Mouse (Mus musculus) lung, postnatal 10 days (tissue): ENCODE measurements at regions not wholly inside any gene's neighbourhood (a gene's known extent, or its start where the extent isn't known, plus 50 kb on each side); places are given as distances from the start of the nearest gene placed in this dataset.

Experiments used
- DNase-seq: peaks from one replicate; pipeline ENCODE4 v3.0.0; 2021

DNA sequence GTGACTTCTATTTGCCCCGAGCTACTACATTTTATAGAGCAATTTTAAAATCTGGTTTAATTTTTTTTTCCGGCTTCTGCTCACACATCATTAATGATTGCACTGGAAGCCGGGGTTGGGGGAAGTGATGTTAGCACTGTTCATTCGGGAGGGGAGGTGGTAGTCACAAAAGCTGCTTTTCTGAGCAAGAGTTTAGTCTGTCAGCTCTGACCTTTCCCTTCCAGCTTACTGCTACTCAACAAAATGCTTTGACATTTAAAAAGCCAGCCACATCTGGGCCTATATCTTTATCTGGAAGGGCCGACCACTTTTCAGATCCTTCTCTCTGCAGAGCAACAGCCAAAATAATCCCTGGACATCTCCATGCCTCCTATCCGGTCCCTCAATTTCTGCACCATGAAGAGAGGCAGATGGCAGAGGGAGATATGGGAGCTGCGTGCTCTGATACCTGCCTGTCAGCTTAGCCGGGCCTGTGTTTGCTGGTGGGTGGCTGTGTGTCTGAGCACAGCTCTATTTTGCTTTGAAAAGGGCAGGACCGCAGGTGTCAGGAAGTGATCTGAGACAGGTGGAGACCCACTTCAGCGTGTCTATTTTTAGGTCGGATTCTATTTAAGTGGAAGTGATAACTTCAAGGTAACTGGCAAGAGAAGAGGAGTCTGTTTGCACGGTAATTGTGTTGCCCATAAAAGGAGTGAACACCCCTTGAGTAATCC is 63.1 kb downstream of the Kcnf1 start:
- DNase-seq = no peak

DNA sequence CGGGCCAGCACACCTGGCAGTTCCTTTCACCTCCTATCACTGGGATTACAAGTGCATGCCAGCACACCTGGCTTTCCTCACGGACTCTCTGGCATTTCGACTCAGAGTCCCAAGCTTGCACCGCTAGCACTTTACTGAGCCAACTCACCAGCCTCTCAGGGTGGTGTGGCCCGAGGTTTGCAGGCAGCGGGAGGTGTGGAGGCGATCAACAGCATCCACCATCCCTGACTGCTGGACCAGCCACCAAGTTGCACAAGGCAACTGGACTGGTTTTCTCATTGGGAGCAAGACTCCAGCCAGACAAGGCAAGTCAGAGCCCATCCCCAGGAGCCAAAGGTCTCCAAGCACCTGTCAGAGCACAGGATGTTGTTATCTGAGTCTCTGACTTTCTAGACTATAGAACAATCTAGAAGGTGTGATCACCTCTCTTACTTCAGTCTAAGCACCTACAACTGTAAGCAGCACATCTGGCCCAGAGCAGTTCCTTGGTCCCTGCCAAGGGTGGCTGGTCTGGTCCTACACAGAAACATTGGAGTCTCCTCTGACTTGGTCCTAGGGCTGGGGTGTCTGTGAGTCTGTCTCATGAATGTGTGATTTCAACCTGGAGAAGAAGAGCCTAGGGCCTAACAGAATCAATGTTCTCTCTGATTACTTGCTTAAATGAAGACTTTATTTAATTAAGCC is 63.8 kb downstream of the Kcnf1 start:
- DNase-seq = no peak

DNA sequence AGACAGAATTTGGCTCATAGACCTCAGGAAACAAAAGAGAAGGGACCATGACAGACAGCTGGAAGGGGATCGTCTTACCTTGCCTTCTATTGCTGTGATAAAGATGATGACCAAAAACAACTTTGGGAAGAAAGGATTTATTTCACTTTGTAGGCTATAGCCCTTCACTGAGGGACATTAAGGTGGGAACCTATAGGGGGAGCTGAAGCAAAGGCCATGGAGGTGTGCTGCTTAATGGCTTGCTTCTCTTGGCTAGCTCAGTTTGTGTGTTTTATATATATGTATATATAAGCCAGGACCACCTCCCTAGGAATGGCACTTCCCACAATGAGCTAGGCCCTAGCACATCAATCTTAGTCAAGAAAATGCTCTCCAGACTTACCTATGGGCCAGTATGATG is 70.5 kb downstream of the Kcnf1 start:
- no peak for DNase-seq

DNA sequence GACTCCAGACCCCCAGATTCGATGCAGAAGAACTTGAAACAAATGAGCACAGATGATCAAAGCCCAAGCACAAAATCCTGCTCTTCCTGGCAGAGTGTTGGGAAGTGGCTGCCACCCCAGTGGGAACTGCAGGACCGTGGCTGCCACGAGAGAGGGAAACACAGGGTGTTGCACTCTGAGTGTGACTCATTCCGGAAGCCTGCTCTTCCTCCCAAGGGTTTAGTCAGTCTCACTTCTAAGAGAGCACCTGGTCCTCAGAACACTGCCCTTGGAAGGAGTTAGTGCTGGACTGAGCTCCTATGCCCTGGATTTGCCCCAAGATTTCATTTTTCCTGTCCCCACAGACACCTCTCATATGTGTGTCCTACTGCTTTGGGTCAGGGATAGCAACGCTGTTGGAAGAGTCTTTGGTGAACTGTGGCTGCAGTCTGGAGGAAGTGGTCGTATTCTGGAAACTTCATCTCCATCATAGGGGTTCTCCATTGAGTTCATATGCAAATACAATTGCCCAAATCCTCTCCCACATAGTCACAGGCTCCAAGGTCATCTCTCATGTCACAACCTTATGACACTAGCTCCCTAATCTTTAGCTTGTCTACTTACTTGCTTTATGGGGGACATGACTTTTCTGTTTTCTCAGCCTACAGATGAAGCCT is 71.5 kb downstream of the Kcnf1 start:
- DNase-seq = no peak

DNA sequence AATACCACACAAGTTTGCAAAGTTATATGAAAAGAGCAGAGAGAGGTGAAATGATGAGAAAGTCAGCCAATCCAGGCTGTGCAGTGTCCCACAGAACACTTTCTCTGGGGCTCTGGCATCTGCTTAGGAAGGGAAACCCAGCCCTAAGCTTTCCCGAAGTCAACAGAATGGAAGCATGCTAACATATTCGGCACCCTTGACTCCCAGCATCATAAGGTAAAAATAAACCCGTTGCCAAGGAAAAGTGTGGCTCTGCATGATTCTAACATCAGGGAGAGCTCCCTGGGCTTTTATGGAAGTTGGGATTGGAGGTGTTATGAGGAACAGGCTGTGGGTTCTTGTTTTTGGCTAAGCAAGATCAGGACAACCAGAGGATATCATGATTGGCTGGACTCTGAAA is 74.8 kb downstream of the Kcnf1 start:
- DNase-seq = no peak

DNA sequence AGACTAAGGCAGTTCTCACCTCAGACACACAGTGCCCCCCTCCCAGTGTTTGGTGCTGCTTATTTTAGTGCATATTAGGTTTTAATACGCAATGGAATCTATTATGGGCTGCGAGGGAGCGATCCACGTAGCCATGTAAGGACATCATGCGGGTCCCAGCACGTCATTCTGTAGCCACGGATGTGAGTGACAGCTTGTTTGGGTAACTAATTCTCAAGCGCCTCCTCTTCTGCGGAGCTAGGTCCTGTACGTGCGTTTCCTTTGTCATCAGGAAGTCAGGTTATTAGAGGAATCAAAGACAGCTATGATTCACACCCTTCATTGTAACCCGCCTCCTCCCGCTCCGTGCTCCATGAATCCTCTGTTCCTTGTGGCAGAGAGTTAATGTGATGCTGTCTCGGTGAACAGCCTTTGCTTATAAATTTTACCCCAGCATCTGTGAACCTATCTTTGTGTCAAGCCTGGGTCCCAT is 78.9 kb downstream of the Kcnf1 start:
- no peak for DNase-seq

DNA sequence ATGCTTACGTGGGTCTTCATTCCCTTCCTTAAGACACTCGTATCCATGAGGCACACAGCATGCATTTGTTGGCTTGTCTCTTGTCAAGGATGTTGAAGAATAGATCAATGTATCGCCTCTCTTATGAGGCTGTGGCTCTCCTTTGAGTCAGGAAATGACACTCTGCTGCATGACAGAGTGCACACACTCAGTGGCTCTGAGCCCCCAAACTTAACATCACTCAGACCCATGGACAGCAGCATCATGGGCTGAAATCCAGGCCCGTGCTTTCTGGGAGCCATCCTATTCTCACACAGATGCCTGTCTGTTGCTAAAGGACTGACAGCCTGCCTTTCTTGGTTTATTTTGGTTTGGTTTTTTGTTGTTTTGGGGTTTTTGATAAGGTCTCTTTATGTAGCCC is 81.9 kb downstream of the Kcnf1 start:
- DNase-seq = peak; percentile 43

DNA sequence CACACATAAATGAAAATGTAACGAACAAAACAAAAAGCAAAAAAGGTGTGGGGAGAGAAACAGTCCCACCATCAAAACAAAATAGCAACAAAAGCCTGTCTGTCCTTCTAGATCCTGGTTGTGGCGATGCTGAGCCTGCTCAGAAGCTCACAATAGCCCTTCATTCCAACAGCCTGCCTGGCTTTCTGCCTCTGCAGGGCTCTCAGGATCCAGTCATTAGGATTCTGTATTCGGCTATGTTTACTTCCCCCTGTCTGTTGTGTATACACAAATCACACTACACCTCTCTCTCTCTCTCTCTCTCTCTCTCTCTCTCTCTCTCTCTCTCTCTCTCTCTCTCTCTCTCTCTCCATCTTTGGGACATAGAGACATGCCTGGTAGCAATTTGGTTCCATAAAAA is 82.2 kb upstream of the 2410004P03Rik start:
- DNase-seq = peak; percentile 71

DNA sequence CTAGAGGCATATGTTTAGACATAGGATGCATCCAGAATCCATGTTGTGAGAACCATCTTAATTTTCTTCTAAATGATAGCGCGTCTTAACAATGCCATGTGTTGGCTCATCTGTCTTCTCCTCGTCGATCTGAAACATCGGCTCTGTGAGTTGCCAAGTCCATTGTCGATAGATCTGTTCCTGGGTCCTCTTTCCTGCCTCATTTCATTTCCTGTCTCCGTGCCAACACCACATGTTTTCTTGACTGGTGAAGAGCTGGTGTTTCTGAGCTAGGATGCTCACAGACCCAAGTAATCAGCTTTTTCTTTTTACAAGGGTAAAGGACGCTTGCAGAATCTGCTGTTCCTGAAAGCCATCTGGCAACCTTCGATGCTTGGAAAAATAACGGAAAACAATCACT is 79.5 kb upstream of the 2410004P03Rik start:
- no peak for DNase-seq

DNA sequence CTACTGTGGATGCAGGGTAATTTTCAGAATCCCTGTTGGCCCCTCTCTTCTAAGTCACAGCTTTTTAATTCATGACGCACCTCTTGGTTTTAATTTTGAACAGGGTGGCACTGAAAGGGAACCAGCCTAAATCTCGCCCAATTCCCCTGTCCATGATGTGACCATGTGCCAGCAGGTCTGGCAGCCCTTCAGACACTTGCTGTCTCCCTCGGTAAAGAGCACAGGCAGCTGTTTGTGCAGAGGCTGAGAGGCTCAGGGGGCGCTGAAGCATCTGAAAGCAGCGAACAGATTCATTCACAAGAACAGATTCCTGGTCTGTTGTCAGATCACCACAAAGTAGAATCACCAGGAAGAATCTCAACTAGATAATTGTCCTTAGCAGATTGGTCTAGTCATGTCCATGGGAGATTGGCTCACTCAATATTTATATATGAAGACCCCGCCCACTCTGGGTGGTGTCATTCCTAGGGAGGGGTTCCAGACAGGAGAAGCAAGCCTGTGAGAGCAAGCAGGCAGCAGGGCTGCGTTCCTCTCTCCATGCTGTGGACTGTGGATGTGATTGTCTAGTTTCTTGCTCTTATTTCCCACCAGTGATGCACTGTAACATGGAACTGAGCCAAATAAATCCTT is 78.3 kb upstream of the 2410004P03Rik start:
- DNase-seq = no peak

DNA sequence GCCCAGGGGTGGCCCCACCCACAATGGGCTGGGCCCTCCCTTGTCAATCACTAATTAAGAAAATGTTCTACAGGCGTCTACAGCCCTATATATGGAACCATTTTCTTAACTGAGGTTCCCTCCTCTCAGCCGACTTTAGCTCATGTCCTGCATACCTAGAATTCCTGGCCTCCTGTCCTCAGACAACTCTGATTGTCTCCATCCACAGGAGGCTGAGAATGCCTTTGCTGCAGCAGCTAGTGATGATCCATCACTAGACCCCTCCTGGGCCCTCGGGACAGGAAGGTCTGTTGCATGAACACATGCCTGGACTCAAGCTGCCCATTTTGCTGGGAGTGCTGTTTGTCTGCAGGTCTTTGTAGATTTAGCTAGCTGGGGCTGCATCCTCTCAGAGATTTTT is 75.9 kb upstream of the 2410004P03Rik start:
- no peak for DNase-seq

DNA sequence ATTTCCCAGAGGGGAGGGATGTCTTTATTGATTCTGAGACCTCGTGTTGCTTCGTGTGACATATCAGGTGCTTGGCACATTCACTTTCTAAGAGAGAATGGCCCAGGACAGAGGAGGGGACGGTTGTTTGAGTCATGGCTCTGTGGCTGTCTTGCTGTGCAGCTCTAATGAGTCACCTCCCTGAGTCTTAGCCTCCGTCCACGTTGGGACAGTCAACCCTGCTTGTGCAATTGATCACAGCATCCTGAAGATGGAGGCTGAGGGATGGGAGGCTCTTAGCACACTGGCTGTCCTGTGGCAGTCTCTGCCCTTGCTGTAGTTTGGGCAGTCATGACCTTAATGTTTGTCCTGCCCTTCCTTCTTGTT is 73.7 kb upstream of the 2410004P03Rik start:
- no peak for DNase-seq

DNA sequence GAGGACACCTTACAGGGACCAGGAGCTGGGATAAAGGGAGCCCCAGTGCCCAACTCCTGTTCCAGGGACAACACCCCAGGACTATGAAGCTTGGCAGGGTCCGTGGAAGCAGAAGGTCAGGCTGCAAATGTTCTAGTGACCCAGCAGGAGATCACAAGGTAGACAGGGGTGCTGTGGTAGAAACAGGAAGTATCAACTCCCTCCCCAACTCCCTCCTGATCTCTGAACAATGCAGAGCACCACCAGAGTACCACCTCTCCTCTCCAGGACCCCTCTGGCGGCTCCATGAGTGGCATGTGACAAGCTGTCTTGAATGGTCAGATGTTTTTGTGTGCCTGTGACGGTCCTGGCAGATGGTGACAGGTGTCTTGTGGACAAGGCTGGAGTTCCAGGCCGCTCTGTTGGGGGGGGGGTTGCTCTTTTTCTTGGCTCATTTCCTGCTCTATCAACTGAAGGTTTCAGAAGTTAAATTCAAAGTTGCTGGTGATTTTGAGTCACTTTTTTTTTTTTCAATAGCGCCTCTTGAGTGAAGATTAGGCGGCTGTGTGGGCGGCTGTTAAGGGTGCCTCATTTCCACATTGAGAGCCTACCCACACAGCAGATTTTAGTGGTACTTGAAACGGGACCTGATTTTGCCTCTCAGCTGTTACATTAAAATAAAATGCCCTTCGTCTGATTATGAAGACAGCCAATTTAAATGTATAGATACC is 73.1 kb upstream of the 2410004P03Rik start:
- DNase-seq = no peak

DNA sequence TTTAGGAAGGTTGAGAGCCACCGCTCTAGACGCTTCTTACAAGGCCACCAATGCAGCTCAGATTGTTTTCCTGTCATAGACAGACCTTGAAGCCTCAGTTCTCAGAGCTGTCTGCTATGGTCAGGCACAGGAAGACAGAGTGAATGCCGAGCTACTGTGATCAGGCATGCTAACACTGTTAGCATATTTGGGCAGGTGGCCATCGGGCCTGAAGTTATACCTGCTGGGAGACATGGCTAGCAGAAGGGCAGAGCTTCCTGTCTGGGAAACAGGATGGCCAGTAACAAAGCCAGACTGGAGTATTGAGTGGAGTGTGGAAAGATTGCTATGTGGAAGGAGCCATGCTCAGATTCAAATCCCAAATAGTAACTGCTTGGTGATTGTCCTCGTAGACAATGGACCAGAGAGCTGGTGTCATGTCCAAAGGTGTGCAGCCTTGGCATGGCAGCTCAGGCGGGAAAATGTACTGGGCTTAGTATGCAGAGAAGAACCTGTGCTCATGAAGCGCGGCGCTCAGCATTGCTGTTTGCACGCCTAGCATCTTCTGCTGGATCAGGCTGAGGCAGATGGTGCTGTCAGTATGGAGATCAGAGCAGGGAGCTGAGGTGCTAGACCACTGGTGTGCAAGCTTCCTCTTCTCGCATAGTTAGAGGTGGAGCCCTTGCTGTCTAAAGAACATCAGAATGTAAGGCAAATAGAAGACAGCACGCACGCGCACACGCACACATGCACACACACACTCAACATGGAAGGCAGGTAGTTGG is 60.3 kb upstream of the 2410004P03Rik start:
- DNase-seq = no peak

DNA sequence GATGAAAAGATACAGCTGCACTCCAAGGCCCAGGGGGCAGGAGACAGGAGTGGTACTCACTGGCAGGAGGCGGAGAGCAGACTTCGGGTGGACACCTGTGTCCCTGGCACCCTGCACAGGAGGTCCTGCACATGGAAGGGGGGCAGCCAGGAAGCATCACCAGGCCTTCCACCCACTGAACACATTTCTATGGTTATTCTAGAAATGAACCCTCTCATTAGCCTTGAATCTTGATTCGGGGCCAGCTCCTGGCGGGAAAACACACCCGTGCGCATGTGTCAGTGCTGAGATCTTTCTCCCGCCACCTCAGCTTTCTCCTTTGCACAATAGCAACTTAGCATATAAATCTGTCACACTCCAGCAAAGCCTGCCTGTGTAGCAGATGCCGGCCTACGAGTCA is 58.3 kb upstream of the 2410004P03Rik start:
- no peak for DNase-seq

DNA sequence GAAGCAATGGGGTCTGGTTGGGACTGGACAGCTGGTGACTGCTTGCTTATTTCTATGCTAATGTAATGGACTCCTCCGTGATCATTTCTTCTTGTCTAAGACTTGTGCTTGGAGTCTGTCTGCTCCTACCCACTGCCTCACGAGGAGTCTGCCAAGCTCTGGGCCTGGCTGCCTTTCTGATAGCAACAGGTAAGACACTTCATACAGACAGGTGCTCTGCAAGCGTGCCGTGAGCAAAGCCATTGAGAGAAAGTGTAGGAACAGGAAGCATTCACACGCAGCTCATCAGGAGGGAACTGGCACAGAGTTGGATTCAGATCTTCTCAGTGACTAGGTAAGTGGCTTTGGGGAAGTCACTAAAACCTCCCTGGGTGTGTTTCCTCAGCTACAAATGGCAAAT is 57.6 kb upstream of the 2410004P03Rik start:
- no peak for DNase-seq

DNA sequence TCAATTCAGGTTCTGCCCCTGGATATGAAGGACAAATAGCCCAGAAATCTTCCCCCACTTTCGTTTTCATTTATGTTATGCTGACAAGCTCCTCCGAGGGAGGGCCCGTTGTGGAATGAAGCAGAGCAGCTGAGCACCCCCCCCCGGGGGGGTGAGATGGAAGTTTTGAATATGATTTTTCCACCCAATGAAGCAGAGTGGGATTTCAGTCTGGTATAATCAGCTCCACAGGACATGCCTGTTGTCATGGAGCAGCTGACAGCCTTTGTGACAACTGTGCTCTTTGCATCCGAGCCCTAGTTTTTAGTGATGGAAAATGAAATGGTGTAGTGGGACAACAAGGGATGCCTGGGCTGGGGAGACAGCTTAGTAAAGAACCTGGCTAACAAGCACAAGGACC is 52.4 kb upstream of the 2410004P03Rik start:
- no peak for DNase-seq
